Mouse (Mus musculus): ENCODE results near the gene Wdr83.

DNA sequence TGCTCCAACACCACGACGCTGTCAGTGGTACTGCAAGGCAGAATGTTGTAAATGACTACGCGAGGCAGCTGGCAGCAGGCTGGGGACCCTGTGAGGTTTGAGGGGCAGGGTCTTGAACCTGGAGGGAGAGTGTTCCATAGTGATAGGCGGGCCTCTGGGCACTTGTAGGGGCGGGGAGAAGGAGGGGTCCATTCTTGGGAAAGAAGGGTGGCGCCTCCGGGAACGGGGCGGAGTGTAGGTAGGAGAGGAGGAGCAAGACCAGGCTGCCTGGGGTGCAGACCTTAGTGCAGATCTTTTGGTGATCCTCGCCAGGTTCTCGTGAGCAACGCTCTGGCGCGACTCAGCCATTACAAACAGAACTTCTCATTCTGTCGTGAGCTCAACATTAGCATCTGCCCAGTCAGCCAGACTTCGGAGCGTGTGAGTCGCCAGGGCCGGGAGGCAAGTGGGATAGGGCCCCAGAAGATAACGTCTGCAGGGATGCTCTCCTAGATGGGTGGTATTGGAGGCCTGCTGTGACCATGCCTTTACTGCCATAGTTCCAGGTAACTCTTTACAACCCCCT is 10.5 kb upstream of the Wdr83 start:
- TF ChIP-seq USF1 (IDR thresholded peaks at IDR 0.05; ENCODE audit: low read depth, low read length) (no peak), MAFK (IDR thresholded peaks at IDR 0.05; ENCODE audit: borderline replicate concordance, low read depth, low read length) (no peak), HCFC1 (IDR thresholded peaks at IDR 0.05; ENCODE audit: low read depth, low read length) (no peak), CTCF (IDR thresholded peaks at IDR 0.05 in 2 of 3, conservative IDR thresholded peaks at IDR 0.05 in 1 of 3; ENCODE audit: control insufficient read depth in 1 of 3, insufficient read depth in 1 of 3, low read depth in 2 of 3, low read length in 3 of 3, poor library complexity in 1 of 3, severe bottlenecking in 1 of 3) (no peak), GATA1 (IDR thresholded peaks at IDR 0.05; ENCODE audit: low read depth, low read length) (no peak), POLR2A (IDR thresholded peaks at IDR 0.05; ENCODE audit: control insufficient read depth in 1 of 2, insufficient read depth in 1 of 2, low read depth in 1 of 2, low read length in 2 of 2, poor library complexity in 1 of 2) (no peak), RCOR1 (IDR thresholded peaks at IDR 0.05; ENCODE audit: low read depth, low read length) (no peak), POLR2AphosphoS2 (IDR thresholded peaks at IDR 0.05; ENCODE audit: low read length) (no peak), JUND (IDR thresholded peaks at IDR 0.05; ENCODE audit: low read depth, low read length) (no peak), ZC3H11A (IDR thresholded peaks at IDR 0.05; ENCODE audit: low read depth, low read length) (no peak), SIN3A (IDR thresholded peaks at IDR 0.05; ENCODE audit: low read length) (no peak), EP300 (IDR thresholded peaks at IDR 0.05; ENCODE audit: low read depth in 1 of 2, low read length in 2 of 2) (no peak)
